Mouse (Mus musculus): ENCODE measurements around the gene Slc26a10.

Gene Slc26a10

DNA sequence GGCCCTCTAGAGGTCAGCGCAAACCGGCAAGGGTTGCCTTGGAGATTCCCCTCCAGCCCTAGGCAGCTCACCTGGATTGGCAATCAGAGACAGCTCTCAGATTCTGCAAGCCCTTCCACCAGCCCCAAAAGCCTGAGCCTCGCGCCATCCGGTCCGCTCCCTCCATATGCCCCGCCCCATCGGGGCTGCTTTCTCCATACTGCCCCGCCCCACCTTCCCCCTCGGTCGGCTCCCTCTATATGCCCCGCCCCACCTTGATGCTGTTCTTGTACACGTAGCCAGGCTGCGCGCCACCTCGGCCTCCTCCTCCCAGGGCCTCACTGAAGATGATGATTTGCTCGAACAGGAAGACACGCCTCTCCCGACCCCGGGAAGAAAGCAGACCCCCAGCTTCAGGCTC, 3.3 kb upstream of the Slc26a10 start:
- DNase-seq (ENCODE audit: extremely low spot score): peak; percentile 45

- DNase-seq (ENCODE audit: extremely low spot score): no peak
Observed at GRCm38 (mm10) chr10:127182624-127183023, 2.2 kb upstream of the Slc26a10 start.

DNA sequence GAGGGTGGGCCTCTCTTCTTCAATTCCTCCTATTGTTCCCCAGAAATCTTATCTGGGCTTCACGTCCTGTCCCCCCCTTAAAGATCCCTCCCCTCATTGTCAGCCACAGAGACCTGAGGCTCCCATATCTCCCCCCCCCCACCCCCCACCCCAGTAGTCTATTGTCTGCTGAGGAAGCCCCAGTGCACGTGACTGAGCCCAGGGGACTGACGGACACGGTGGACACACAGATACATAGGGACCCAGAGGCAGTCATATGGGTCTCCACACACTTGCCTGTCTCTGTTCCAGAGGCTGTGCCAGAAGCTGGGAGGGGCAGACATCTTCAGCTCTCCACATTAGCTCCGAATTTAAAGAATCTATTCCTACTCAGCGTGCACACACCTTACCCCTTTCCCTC, 1.1 kb upstream of the Slc26a10 start:
- DNase-seq (ENCODE audit: extremely low spot score): no peak

DNA sequence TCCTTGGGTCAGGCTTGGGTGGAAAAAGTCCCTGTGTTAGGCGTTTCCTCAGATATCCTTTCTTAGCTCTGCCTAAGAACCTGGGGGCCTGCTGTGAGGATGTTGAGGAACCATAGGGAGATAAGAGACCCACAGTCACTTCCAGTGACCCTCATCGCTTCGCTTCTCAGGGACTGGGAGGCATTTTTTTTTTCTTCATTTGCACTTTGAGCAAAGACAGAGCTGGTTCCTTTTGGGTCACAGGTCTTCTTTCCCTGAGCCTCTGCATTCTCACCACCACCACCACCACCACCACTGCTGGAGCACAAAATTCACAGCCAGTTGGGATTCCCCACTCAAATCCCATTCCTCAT, 226 bp upstream of the Slc26a10 start:
- no peak for DNase-seq (ENCODE audit: extremely low spot score)

- DNase-seq (ENCODE audit: extremely low spot score): no peak
Observed at GRCm38 (mm10) chr10:127178286-127179027, 2.0 kb downstream of the Slc26a10 start.

- peak; percentile 87 for DNase-seq (ENCODE audit: extremely low spot score)
Observed at GRCm38 (mm10) chr10:127177719-127178118, 2.7 kb downstream of the Slc26a10 start.

DNA sequence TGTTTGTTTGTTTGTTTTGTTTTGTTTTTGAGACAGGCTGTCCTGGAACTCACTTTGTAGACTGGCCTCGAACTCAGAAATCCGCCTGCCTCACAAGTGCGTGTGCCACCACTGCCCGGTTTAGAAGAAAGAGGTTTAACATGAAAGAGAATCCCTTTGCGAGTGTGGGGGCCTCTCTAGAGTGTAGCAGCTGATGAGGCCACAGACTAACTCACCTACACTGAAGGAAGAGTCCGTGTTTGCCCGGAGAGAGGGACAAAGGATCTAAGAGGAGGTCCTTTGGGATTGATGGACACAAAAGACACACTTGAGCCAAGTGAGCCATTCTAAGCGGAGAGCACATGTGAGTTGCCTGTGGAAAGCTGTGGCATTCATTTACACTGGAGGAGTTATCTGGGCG, 3.2 kb downstream of the Slc26a10 start:
- DNase-seq (ENCODE audit: extremely low spot score): no peak

- DNase-seq (ENCODE audit: extremely low spot score): no peak
Observed at GRCm38 (mm10) chr10:127176756-127177155, 3.7 kb downstream of the Slc26a10 start.

GRCm38 (mm10) chr10:127176228-127176627, 4.2 kb downstream of the Slc26a10 start:
- DNase-seq (ENCODE audit: extremely low spot score): no peak

DNA sequence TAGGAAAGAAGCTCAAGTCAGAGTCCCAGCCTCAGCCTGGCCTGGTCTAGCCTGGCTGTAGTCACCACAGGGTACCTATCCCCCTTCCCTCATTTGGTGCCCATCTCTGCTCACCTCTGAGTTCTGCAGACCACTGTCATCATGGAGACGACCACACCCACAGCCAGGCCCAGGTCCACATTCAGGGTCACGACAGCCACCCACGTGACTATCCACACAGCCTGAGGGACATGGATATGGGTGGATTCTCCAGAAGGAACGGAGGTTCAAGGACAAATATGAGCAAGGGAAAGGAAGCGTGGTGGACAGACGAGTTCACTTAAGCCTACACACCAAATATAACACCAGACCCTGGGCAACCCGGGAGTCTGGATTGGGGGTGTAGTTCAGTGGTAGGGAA, 6.3 kb downstream of the Slc26a10 start:
- no peak for DNase-seq (ENCODE audit: extremely low spot score)

DNA sequence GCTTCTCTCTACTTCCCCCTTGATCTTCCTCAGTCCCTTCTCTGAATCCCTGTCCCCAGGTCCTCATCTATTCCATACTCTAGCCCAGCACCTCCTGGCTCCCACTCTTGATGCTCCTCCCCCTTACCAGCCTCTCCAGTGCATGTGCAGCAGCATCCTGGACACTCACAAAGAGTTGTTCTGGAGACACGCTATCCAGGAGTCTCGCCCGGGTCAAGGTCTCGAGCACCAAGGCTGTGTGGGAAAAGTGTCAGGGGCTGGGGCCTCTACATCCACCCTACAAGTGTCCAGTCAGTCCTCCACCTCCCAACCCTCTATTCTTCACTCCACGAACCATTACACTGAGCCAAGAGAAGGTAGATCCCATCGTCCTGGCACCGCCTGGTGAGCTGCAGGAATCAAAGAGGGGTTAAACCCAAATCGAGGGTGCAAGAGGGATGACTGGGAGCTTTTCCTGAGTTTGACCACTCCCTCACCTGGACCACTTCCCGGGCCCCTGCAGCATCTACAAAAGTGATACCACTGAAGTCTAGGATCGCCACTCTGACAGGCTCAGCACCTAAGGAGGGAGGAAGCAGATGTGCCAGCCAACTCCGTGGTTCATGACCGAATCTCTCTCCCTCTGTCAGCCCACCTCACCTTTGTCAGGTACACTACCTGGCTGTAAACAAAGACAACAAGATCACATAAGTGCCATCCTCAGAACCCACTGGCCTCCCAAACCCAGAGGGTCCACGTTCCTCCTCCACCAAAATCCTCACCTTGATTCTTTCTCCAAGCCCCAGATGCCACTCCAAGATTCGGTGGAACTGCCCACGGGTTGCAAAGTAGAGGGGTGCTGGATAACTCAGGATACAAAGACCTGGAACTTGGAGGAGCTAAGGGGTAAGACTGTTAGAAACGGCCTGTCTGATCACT, 7.0 kb downstream of the Slc26a10 start:
- no peak for DNase-seq (ENCODE audit: extremely low spot score)

DNA sequence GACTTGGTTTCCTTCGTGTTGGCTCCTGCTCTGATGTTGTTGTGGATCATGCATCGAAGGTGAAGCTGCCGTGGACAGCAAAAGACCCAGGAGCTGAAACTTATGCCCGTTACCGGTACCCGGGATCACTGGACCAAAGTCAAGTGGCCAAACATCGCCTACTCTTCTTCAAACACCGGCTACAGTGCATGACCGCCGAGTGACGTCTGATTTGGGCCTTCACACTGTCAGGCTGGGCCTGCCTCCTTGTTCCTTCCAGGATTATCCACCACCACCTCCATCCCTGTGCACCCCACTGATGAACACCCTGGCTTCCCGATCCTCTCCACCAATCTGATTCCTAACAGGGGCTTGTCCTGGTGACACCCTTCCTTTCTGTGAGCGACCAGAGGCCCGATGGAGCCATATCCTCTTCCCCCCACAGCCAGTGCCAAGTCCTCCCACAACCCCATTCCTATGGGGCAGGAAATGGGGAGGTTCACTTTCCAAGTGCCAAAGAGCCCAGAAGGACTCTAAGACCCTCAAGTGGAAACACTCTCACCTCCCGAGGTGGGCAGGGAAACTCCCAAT, 8.7 kb downstream of the Slc26a10 start:
- no peak for DNase-seq (ENCODE audit: extremely low spot score)

- peak; percentile 83 for DNase-seq (ENCODE audit: extremely low spot score)
Observed at GRCm38 (mm10) chr10:127170837-127171272, 9.6 kb downstream of the Slc26a10 start.

DNA sequence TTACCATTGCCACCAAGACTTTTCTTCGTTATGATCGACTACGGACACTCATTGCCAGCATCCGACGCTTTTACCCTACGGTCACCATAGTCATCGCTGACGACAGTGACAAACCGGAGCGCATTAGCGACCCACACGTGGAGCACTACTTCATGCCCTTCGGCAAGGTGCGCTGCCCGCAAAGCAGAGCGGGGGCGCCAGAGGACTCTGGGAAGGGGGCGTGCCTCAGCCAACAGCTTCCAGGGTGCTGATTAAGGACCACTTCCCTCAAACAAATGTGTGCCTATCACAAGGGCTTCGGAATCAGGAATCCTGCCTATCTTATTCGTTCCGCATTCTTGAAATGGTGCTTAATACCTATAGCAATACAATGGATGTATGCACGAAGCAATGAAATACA, 10.4 kb downstream of the Slc26a10 start:
- DNase-seq (ENCODE audit: extremely low spot score): peak; percentile 65

- DNase-seq (ENCODE audit: extremely low spot score): no peak
Observed at GRCm38 (mm10) chr10:127167614-127168192, 12.7 kb downstream of the Slc26a10 start.

DNA sequence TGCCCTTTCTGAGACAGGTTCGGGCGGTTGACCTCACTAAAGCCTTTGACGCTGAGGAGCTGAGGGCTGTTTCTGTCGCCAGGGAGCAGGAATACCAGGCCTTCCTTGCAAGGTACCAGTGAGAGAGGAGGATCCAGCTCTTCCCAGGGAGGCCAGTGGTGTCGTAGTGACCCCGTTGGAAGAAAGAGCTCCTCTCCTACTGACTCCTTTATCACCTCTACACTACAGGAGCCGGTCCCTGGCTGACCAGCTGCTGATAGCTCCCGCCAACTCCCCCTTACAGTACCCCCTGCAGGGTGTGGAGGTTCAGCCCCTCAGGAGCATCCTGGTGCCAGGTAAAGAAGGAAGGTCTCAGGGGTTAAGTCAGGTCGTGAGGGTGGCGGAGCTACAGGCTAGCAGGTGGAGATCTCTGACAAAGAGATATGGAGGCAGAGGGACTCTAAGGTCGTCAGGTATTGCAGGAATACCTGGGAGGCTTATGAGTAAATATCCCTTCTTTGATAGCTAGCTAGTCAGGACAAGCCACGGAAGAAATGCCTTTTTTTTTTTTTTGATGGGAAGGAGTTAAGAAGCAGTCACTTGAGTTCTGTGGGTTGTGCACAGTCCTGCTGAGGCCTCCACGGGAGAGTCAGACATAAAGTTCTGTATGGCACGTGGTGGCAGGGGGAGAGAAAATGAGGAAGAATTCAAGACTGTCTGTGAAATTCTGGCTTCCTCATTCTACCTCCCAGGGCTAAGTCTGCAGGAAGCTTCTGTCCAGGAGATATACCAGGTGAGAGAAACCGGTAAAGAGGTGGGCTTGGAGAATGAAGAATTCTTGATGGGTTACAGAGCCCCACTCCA, 13.5 kb downstream of the Slc26a10 start:
- no peak for DNase-seq (ENCODE audit: extremely low spot score)

GRCm38 (mm10) chr10:127166404-127166715, 14.1 kb downstream of the Slc26a10 start:
- no peak for DNase-seq (ENCODE audit: extremely low spot score)

GRCm38 (mm10) chr10:127165654-127166403, 14.6 kb downstream of the Slc26a10 start:
- peak; percentile 64 for DNase-seq (ENCODE audit: extremely low spot score)

GRCm38 (mm10) chr10:127165354-127165653, 15.1 kb downstream of the Slc26a10 start:
- peak; percentile 65 for DNase-seq (ENCODE audit: extremely low spot score)

DNA sequence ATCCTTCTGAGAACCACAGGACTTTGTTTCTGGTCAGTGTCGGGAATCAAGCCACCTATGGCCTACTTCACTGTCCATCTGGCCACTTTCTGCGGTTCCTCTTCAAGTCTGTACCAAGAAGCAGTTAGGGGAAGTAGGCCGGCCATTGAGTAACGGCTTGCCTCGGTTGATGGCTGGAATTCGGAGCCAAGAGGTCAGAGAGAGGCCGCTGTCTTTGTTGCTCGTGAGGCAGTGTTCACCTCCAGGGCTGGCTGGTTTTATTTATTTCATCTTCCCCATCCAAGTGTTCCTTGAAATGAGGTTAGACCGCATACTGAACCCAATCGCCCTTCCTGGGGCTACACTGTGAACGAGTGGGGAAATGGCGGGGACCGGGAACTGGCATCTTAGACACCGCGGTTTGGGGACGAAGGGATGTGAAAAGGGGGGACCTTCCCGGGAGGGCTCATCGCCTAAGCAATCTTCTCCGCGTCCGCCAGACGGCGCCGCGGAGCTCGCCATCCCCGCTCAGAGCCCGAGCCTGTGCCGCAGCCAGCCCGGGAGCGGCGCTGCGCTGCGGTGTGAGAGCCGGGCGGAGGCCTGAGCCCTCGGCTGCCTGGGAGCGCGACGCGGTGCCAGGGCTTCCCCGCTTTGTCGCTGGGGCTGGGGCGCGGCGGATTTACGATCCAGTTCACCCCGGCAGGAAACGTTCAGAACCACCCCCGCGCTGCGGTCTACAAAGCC, 15.7 kb downstream of the Slc26a10 start, which contains the start of gene B4galnt1:
Gene B4galnt1, plus strand, starts transcription at position 595 of the 723 bp plus-strand sequence.
- DNase-seq (ENCODE audit: extremely low spot score): peak; percentile 87
